Mouse (Mus musculus) stomach, embryonic 14.5 days (tissue): ENCODE results near the gene Rassf3. TPM values are rescaled to one million over a fixed set of nuclear protein-coding genes. Genes with fewer than 3 reads are reported as not detected.

Experiments used
- ATAC-seq: fragments of 200-750 bp; cut with Nextera tagmentation; 2 replicates; pipeline ENCODE4 v1.8.0; 2017; ENCODE audit warnings: low read depth, moderate TSS enrichment; ENCODE audit not compliant: insufficient number of reproducible peaks, insufficient read depth, low FRiP score
- H3K27ac ChIP-seq: fragments of 300-500 bp; sonication (generic); 2 replicates; pipeline ENCODE4 v1.5.1; 2014; ENCODE audit warnings: mild to moderate bottlenecking, low read length, moderate library complexity, mixed read lengths
- H3K27me3 ChIP-seq: fragments of 300-500 bp; sonication (generic); 2 replicates; pipeline ENCODE4 v1.6.1; 2014; ENCODE audit warnings: low read length, control low read depth, mixed read lengths; ENCODE audit not compliant: control insufficient read depth, insufficient read depth
- H3K36me3 ChIP-seq: fragments of 300-500 bp; sonication (generic); 2 replicates; pipeline ENCODE4 v1.6.1; 2014; ENCODE audit warnings: mild to moderate bottlenecking, control low read depth, low read length, moderate library complexity, mixed read lengths; ENCODE audit not compliant: control insufficient read depth, insufficient read depth
- H3K4me1 ChIP-seq: fragments of 300-500 bp; sonication (generic); 2 replicates; pipeline ENCODE4 v1.6.1; 2014; ENCODE audit warnings: low read length, control low read depth, mixed read lengths; ENCODE audit not compliant: control insufficient read depth, insufficient read depth
- H3K4me2 ChIP-seq: fragments of 300-500 bp; sonication (generic); replicated peaks from 2 replicates; pipeline ENCODE4 v1.6.1; 2014; ENCODE audit warnings: low read depth, low read length, control low read depth
- H3K4me3 ChIP-seq: fragments of 300-500 bp; sonication (generic); 2 replicates; pipeline ENCODE4 v1.5.1; 2014; ENCODE audit warnings: low read depth, low read length, control low read depth
- H3K9ac ChIP-seq: fragments of 300-500 bp; sonication (generic); replicated peaks from 2 replicates; pipeline ENCODE4 v1.6.1; 2014; ENCODE audit warnings: low read depth, mild to moderate bottlenecking, control low read depth, low read length, moderate library complexity, mixed read lengths
- H3K9me3 ChIP-seq: fragments of 300-500 bp; sonication (generic); 2 replicates; pipeline ENCODE4 v1.6.1; 2016; ENCODE audit warnings: low read depth, low read length, control low read depth; ENCODE audit not compliant: control insufficient read depth
- WGBS: fragments of 180-500 bp; shearing (Covaris S2); extraction: QIAGEN DNeasy Blood & Tissue Kit; methylation state at CpG from one replicate; pipeline ENCODE4 v1.1.7; 2014; 5-methylcytosine and 5-hydroxymethylcytosine counted together
- polyA plus RNA-seq: library from polyadenylated mRNA; unstranded; fragments of >200 nt; fragmentation: Nextera tagmentation; extraction: Ambion mirVana; gene quantifications from 2 replicates; pipeline ENCODE4 v1.2.1, GENCODE M21; 2014

The Rassf3 gene
- polyA plus RNA-seq, 1 experiment from 2014 or later, result 19.4 TPM

DNA sequence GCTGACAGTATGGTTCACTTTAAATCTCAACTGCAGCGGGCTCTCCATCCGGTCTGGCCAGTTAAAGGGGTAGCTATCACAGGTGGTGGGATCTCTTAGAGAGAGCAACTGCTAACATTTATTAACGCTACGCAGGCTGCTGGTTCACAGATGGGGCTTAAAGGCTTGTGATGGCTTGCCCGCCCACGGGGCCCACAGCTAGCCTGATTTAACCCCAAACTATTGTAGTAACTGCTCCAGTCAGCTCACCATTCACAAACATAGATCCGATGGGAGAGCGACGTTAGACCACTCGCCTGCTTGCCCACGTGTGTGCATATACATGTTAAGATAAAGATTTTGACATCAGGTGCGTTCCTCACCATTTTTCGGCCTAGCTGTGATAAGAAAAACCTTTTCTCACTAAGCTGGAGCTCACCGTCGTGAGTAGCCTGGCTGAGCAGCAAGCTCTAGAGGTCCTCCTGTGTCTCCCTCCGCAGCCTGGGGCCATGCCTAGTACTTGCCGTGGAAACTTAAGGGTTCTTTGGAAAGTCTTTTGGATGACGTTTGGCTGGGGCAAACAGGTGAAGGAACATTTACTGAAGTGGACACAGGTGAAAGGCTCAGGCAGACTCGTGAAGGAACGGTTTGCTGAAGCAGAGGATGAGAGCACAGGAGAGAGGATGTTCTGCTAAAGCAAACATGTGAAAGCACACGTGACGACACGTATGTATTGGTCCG is 13.8 kb downstream of the Rassf3 start:
- Histone ChIP-seq H3K9me3 (no peaks in the 10 kb centered on the region), H3K27me3 (no peaks in the 10 kb centered on the region), H3K4me1 (peaks cover 33% of the 10 kb centered on the region), H3K4me2 (peak overlapping the region; percentile 30; the same call in 1 of the 2 replicates), H3K36me3 (no peaks in the 10 kb centered on the region), H3K27ac (peak overlapping the region; percentile 62; the same call in 1 of the 2 replicates), H3K4me3 (no peak overlapping the region), H3K9ac (no peak overlapping the region)
- no peak for ATAC-seq
- WGBS, result 49% methylated on average over 24 of the region's 24 CpGs

DNA sequence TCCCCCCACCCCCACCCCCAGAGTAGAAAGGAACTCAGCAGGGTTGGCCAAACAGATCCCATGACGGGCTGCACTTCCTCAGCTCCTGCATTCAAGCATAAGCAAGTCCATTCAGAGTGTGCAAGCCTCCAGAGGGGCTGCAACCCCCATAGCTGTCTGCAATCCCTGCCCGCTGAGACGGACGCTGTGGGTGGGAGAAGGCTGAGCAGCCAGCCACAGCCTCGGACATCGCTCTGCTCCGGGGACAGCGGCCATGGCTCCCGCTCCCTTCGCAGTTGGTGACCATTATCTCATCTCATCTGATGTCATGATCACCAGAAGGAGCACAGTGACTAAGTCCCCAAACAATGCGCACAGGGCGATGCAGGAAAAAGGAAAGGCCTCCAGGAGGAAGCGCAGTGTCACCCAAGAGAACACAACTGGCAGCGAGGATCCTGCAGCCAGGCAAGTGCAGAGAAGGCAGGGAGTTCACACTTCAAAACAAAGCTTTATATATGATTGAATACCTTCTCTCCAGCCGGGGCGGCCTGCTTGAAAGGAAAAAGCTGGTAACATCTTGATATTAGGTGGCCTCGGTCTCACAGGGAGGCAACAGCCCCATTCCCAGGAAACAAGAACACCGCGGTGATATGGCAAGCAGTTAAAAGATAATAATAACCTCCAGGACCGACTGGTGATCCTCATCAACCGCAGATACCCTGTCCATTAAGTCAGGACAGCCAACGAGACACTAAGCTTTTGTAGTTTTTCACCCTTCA is 14.6 kb downstream of the Rassf3 start:
- no peaks in the 10 kb centered on the region for H3K36me3 ChIP-seq
- H3K4me2 ChIP-seq, result peak overlapping the region; percentile 30
- H3K4me3 ChIP-seq, result 0 out of 2 replicates have a peak overlapping the region, but pooled peaks have one; percentile 6
- H3K9ac ChIP-seq, result 0 out of 2 replicates have a peak overlapping the region, but pooled peaks have one; percentile 2
- no peaks in the 10 kb centered on the region for H3K9me3 ChIP-seq
- 11% methylated on average over 22 of the region's 22 CpGs for WGBS
- H3K27ac ChIP-seq, result peak overlapping the region; percentile 62
- H3K4me1 ChIP-seq, result peaks cover 33% of the 10 kb centered on the region
- peak; percentile 11; the same call in 1 of the 2 replicates for ATAC-seq
- H3K27me3 ChIP-seq, result no peaks in the 10 kb centered on the region

DNA sequence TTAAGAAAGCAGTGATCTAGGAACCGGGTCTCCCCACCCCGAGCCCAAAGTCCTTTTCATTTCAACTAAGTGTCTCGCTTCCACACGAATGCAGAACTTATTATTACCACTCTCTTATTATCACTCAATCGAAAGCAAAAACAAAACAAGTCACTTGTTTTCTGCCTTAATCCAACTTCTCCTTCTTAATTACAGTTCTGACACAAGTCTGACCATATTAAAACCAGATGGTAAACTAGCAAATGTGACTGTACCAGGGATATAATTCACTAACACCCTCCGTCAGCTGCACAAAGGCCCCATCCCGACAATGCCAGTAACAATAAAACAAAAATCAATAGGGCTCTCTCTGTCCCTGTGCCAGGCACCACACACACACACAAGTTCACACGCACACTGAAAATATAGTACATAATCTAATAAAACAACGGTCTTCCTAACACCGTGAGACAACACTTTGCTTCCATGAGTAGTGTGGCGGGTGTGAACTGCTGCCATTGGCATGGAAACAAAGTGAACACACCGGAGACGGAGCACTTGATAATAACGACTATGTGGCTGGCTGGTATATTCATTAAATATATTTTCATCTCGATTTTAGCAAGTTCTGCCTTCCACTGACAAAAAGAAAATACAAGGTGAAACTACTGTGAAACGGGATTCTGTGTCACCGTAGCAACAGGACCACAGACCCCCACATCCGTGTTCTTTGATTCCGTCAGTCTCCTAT is 16.9 kb downstream of the Rassf3 start:
- Histone ChIP-seq H3K9me3 (no peaks in the 10 kb centered on the region), H3K4me2 (no peak overlapping the region), H3K4me3 (no peak overlapping the region), H3K27me3 (no peaks in the 10 kb centered on the region), H3K4me1 (peaks cover 28% of the 10 kb centered on the region), H3K36me3 (no peaks in the 10 kb centered on the region), H3K27ac (no peak overlapping the region), H3K9ac (no peak overlapping the region)
- 80% methylated on average over 19 of the region's 19 CpGs for WGBS
- no peak for ATAC-seq

DNA sequence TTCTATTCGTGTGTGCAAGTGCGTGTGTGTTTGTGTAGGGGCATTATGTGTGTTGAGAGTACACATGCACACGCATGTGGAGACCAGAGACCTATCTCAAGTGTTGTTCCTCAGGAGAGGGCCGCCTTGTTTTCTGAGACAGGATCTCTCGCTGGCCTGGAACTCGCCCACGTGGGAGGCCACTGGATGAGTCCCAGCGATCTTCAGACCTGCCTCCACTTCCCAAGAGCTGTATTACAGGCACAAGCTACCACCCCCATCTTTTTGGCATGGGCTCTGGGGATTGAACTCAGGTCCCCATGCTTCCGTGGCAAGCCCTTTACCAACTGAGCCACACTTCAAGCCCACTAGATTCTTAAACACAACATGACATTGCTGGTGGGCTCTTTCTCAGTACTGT is 17.7 kb downstream of the Rassf3 start:
- ATAC-seq, result no peak
- no peak overlapping the region for H3K9ac ChIP-seq
- H3K4me3 ChIP-seq, result no peak overlapping the region
- H3K4me1 ChIP-seq, result peaks cover 28% of the 10 kb centered on the region
- WGBS, result 84% methylated on average over 9 of the region's 9 CpGs
- H3K9me3 ChIP-seq, result no peaks in the 10 kb centered on the region
- H3K27ac ChIP-seq, result no peak overlapping the region
- H3K27me3 ChIP-seq, result no peaks in the 10 kb centered on the region
- H3K36me3 ChIP-seq, result no peaks in the 10 kb centered on the region
- H3K4me2 ChIP-seq, result no peak overlapping the region

DNA sequence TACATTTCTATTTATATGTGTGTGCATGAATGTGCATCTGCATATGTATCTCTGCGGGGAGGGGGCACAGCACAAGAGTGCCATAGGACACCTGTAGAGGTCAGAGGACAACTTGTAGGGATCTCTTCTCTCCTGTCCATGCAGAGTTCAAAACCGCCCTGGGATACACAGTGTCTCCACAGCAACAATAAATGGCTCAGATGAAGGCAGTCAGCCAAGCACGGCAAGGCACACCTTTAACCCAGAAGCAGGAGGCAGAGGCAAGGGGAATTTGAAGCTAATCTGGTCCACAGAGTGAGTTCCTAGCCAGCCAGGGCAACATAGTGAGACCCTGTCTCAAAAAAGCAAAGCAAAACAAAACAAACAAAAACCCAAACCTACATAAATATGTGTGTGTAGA is 18.8 kb downstream of the Rassf3 start:
- H3K4me1 ChIP-seq, result peaks cover 25% of the 10 kb centered on the region
- H3K27ac ChIP-seq, result no peak overlapping the region
- 75% methylated on average over 3 of the region's 3 CpGs for WGBS

DNA sequence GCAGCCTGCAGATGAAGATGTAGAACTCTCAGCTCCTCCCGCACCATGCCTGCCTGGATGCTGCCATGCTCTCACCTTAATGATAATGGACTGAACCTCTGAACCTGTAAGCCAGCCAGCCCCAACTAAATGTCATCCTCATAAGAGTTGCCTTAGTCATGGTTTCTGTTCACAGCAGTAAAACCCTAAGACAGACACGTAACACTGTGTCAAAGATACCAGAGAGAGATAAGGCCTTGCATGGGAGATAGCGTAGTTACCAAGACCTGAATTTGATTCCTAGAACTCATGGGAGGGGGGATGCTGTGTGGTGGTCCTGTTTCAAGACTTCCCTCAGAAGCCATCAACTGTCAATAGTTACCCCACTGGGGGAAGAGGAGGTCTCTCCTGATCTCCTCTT is 20.6 kb downstream of the Rassf3 start:
- H3K4me1 ChIP-seq, result peaks cover 6% of the 10 kb centered on the region; the same call in 1 of the 2 replicates
- no peak overlapping the region for H3K4me2 ChIP-seq
- no peaks in the 10 kb centered on the region for H3K27me3 ChIP-seq
- no peak overlapping the region for H3K4me3 ChIP-seq
- no peak for ATAC-seq
- WGBS, result 84% methylated on average over 3 of the region's 3 CpGs
- H3K27ac ChIP-seq, result no peak overlapping the region
- H3K36me3 ChIP-seq, result no peaks in the 10 kb centered on the region
- no peaks in the 10 kb centered on the region for H3K9me3 ChIP-seq
- no peak overlapping the region for H3K9ac ChIP-seq

More for the DNA sequence above, 18.8 kb downstream of the Rassf3 start:
- no peak for ATAC-seq
- no peaks in the 10 kb centered on the region for H3K9me3 ChIP-seq
- H3K9ac ChIP-seq, result no peak overlapping the region
- no peaks in the 10 kb centered on the region for H3K27me3 ChIP-seq
- no peaks in the 10 kb centered on the region for H3K36me3 ChIP-seq
- H3K4me3 ChIP-seq, result no peak overlapping the region
- H3K4me2 ChIP-seq, result no peak overlapping the region

DNA sequence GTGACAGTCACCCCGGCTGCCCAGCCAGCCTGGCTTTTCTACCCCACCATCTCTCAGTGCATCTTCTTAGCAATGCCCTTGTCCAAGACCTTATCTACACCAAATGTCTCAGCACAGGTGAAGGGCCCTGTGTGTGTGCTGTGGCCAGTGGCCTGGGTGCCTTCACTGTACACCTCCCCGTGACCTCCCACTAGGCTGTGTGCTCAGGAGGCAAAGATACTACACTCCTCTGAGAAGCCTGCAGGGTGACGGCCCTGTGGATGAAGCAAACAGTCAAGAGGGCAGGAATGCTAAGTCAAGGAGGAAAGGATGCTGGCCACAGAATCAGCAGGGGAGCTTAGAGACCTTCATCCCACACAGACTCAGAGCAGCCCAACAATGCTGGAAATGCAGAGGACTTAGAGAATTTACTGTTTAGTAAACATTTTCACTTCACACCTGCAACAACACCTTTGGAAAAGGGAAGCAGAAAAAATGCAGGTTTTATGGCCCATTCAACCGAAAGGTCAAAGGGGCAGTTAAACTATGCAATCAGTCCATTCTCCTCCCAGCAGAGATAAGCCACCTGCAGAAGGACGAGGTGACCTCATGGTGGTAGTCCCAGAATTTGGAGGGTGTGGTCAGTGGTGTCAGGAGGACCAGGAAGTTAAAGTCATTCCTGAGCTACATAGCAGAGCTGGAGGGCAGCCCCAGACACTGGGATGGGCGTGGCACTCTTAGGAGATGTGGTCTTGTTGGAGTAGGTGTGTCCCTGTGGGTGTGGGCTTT is 21.3 kb downstream of the Rassf3 start:
- H3K36me3 ChIP-seq, result no peaks in the 10 kb centered on the region
- no peak overlapping the region for H3K27ac ChIP-seq
- H3K27me3 ChIP-seq, result no peaks in the 10 kb centered on the region
- no peak overlapping the region for H3K4me2 ChIP-seq
- 0 out of 2 replicates have a peak, but pooled peaks cover 6% of the 10 kb centered on the region for H3K4me1 ChIP-seq
- 61% methylated on average over 6 of the region's 6 CpGs for WGBS
- no peaks in the 10 kb centered on the region for H3K9me3 ChIP-seq
- H3K4me3 ChIP-seq, result no peak overlapping the region
- ATAC-seq, result peak; percentile 82
- H3K9ac ChIP-seq, result no peak overlapping the region

DNA sequence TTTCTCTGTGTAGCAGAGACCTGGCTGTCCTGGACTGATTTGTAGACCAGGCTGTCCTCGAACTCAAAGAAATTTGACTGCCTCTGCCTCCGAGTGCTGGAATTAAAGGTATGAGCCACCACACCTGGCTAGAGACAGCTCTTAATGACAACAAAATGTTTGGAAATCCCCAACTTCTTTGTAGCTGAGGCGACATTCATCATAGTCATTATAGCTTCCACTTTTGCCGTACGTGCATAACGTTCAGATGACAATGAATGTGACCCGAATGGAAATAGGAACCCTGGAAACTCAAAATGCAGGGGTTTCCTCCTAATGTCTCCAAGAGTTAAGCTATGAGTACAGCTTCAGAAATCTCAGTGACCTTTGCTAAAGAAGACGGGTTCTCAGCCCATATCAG is 22.1 kb downstream of the Rassf3 start:
- no peaks in the 10 kb centered on the region for H3K9me3 ChIP-seq

More for the DNA sequence above, 22.1 kb downstream of the Rassf3 start:
- 66% methylated on average over 8 of the region's 8 CpGs for WGBS
- Histone ChIP-seq H3K4me1 (0 out of 2 replicates have a peak, but pooled peaks cover 3% of the 10 kb centered on the region), H3K36me3 (no peaks in the 10 kb centered on the region), H3K27ac (no peak overlapping the region), H3K27me3 (no peaks in the 10 kb centered on the region), H3K4me3 (no peak overlapping the region), H3K4me2 (no peak overlapping the region), H3K9ac (no peak overlapping the region)
- ATAC-seq, result no peak
